Mouse (Mus musculus) adrenal gland, adult 2 months (tissue): ENCODE measurements around the gene Atp2c2. TPM values are rescaled to one million over a fixed set of nuclear protein-coding genes. Genes with fewer than 3 reads are reported as not detected.

ENCODE experiments used
- DNase-seq: peaks from one replicate; pipeline ENCODE4 v3.0.0; 2021
- long read RNA-seq: library from polyadenylated mRNA; stranded (forward); transcript quantifications from one replicate; pipeline ENCODE4 v2.0.0, GENCODE M21; 2021
- polyA plus RNA-seq: library from polyadenylated mRNA; depleted of rRNA; stranded (reverse); fragments of >200 nt; gene quantifications from 2 replicates; pipeline ENCODE4 v1.2.3, GENCODE M21; 2012; rRNA removed
- total RNA-seq, 2 experiments: library from RNA; stranded (reverse); gene quantifications; 2 replicates each; pipeline ENCODE4 v1.2.3; 2021

Atp2c2 gene
- total RNA-seq (under 1 TPM; 0.24 to 0.46 TPM), polyA plus RNA-seq (not detected in 2 replicates)
- long read RNA-seq = 0 reads

- no peak for DNase-seq
These were observed at the start of gene Atp2c2 for GRCm38 (mm10) chr8:119699549-119700134. Atp2c2 (plus strand) TSS chr8:119700009.

DNA sequence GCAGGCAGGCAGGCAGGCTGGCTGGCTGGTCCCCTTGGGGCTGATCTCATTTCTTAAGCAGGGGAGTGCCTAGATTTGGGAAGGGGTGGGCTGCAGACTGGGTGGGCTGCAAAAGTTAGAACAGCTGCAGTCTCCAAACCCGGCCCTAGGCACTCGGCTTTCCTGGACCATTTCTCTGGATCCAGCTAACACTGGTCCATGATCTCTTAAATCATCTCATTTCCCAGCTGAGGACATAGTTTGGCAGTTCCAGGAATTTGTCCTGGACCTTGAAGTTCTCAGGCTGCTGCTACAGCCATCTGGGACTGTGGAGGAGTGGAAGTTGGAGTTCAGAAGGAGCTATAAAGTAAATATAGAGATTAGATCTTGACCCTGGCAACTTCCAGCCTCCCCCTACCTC lies 48.5 kb upstream of the Atp2c2 start:
- DNase-seq = peak; percentile 51

DNA sequence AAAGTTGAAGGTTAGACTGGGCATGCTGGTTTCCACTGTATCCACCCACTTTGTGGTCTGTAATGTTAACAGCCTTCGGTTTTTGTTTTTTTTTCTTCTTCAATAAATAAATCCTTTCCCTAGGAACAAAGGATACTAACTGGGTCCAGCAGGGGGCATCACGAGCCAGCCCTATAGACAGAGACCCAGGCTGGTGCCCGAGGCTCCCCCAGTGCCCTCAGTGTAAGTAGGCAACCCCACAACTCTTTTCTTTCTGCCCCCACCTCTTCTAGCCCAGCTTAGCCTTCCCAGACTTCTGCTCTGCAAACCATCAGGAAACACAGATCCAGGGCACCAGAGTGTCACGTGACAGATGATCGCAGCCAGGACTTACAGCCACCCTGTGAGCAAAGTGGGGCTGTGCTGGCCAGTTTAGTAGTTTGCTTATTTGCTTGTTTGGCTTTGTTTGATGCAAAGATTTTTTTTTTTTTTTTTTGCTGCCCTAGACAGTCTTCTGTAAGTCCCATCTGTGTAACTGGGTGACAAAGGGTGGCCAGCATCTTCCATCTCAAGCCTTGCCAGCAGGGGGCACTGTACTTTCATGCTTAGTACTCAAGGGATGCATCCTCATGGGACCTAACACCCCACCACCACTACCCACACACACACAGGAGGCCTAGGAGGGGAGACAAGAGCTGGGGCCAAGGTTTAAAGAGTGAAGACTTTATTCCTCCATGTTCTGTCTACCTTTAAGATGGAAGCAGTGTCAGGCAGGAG lies 42.9 kb upstream of the Atp2c2 start:
- DNase-seq = peak; percentile 47

DNA sequence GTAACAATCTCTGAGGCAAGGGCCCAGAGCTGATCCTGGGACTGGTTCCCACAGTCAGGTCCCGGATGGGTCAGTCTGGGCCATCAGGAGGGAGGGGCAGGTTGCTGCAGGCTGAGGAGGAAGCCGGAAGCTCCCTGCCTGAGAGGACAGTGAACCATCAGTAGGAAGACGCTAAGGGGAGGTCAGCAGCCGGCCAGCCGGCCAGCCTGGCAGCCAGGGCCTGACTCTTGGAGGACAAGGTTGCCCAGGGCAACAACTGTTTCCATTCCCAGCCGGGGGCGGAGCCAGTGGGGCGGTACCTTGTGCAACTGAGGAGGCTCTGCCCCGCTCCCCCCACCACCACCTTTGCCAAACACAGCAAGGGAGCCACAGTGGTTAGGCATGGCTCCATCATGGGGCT lies 38.7 kb upstream of the Atp2c2 start:
- peak; percentile 86 for DNase-seq

DNA sequence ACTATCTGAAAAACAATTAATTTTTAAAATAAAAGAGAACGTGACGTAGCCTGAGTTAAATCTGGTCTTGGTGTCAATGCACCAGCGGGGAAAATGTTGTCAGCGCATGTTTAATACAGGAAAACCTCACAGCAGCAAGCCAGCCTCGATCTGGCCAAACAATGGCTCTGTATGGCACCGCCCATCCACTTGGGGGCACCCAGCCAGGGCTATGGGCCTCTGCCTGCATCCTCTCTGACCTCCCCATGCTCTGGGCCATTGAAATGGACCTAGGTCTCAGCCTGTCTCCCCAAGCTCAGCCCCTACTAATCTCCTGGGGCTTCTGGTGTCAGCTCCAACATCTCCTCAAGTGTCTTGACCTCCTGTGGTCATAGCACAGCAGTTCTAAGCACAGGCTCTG lies 37.9 kb upstream of the Atp2c2 start:
- DNase-seq = no peak

GRCm38 (mm10) chr8:119663440-119663839 lies 36.4 kb upstream of the Atp2c2 start:
- DNase-seq = no peak

- no peak for DNase-seq
These were observed 34.5 kb upstream of the Atp2c2 start for GRCm38 (mm10) chr8:119665270-119665669.

DNA sequence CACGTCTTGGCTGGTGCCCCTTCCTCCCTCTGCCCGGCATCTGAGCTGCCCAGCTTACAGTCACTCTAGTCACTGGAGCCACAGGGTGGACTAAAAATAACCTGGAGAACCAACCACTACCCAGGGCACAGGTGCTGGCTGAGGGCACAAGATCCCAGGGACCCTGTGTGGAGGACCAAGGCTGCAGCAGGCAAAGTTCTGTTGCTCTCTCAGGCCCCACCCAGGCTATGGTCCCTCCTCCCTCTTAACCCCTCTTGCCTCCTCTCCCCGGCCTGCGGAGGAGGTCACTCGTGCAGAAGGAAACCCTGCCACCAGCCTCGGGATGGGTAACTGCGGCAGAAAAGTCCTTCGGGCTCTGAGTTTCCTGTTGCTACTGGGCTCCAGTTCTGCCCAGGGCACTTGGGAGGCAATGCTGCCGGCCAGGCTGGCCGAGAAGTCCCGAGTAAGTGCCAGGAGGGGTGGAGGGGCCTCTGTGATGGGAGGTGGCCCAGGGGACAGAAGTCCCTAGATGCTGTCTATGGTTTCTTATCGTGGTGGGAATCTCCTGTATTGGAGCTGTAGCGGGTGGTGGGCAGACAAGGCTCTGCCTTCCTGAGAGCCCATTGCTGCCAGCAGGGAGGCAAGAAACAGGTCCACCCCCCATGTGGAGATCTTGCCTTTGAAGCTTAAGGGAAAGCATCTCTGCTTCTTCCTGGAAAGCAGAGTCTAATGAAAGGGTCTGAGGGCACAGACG lies 33.4 kb upstream of the Atp2c2 start, which contains the start of gene Wfdc1:
Gene Wfdc1, plus strand, starts transcription at position 147 of the 733 bp plus-strand sequence.
- peak; percentile 47 for DNase-seq

- DNase-seq = no peak
These were observed 31.4 kb upstream of the Atp2c2 start for GRCm38 (mm10) chr8:119668447-119668846.

GRCm38 (mm10) chr8:119669284-119669683 lies 30.5 kb upstream of the Atp2c2 start:
- no peak for DNase-seq

DNA sequence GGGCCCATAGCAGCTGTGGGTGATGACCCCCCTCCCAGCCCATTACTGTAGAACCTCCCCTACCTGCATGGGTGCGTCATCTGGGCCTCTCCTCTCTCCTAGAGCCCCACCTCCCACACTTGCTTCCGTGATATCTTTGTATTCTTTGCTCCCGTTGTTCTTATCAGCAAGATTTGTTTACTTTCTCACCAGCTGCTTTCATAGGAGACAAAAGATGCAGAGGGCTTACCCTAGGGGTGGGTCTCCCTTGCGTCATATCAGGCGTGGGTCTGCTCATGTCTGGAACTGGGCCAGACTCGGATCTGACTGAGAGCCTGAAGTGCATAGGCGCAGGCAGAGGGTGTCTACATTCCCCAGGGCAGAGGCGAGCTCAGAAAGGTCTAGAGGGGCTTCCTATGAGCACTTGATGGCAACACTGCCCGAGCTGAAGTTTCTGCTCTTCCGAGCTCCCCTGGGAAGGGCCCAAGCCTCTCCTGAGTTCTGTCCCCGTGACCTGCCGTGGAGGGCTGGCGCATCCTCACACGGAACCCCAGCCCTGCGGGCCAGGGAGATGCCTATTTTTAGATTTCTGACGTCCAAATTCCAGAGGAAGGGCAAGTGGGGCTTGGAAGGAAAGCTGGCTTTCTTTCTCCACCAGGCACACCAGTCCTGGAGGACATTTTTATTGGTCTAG lies 29.3 kb upstream of the Atp2c2 start:
- DNase-seq = peak; percentile 72

GRCm38 (mm10) chr8:119673976-119674555 lies 25.7 kb upstream of the Atp2c2 start:
- DNase-seq = no peak

- DNase-seq = no peak
These were observed 24.4 kb upstream of the Atp2c2 start for GRCm38 (mm10) chr8:119675457-119675856.

- peak; percentile 92 for DNase-seq
These were observed 23.4 kb upstream of the Atp2c2 start for GRCm38 (mm10) chr8:119676389-119676788.

DNA sequence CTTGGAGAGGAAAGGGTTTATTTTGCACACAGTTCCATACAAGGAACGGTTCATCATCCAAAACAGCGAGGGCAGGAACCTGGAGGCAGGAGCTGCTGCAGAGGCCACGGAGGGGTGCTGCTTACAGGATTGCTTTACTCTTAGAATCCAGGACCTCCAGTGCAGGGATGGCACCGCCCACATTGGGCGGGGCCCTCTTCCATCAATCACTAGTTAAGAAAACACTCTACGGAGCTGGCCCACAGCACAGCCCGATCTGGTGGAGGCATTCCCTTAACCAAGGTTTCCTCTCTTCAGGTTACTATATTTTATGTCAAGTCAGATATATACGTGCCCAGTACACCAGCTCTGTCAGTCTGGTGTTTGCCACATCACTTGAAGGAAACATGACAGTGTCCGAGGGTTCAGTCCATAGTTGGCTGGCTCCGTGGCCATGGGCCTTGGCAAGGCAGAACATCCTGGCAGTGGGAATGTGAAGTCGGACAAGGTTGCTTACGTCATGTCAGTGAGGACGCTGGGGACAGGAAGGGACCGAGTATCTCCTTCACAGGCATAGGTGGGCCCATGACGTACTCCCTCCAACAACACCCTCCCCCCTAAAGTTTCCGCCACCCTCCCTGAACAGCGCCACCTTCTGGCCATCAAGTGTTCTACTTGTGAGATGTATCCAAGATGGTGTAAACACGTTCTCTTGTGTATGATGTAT lies 21.5 kb upstream of the Atp2c2 start:
- DNase-seq = peak; percentile 80

GRCm38 (mm10) chr8:119679184-119679583 lies 20.6 kb upstream of the Atp2c2 start:
- no peak for DNase-seq

- no peak for DNase-seq
These were observed 9.2 kb upstream of the Atp2c2 start for GRCm38 (mm10) chr8:119690602-119691001.

DNA sequence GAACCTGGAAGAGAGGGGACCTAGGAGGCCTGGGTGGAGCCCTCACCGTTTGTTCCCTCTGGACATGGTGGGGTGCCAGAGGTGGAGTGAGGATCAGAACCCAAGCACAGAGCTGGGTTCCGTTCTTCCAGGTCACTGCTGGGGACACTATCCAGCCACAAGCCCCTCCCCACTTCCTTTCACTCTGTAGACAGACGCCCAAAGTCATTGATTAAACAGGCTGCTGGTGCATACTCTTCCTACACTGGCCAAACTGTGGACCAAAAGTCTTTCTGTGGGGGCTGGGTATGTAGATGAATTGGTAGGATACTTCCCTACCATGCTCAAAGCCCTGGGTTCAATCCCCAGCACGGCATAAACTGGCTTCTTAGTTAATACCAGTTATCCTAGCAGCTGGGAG lies 7.8 kb upstream of the Atp2c2 start:
- no peak for DNase-seq

GRCm38 (mm10) chr8:119694696-119695095 lies 5.1 kb upstream of the Atp2c2 start:
- DNase-seq = no peak

DNA sequence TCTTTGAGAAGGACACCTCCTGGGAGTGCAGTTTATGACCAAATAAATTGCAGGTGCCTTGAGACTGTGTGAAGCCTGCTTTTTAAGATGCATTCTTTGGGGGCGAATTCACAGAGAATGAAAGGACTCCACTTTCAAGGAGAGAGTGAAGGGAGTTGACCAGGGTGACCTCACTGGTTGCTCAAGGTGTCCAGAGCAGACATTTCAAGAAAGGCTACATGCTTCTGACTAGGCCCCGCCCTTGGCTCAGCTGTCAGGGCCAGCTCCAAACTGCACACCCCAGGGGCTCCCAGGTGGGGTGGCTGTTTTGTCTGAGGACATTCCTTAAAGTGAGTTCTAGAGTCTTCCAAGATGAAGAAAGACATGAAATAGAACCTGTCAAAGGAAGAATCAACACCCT lies 2.6 kb upstream of the Atp2c2 start:
- no peak for DNase-seq

DNA sequence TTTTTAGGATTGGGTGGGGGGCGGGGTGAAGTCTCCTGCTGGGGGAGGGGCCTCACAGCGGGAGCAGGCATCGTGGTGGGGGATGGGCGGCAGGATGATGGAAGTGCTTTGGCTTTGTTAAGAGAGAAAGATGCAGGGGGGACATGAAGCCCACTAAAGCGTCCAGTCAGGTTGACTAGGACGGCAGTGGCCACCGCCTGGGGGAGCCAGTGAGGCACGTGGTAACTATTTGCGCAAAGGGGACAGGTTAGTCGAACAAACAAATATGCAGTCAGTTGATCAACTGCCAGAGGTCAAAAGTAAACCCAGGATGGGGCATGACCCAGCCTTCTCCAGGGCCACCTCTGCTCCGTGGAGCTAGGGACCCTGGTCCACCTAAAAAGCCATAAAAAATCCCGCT lies 849 bp upstream of the Atp2c2 start:
- DNase-seq = peak; percentile 75
